Mouse (Mus musculus): ENCODE measurements around the gene Nlrx1. TPM values are rescaled to one million over a fixed set of nuclear protein-coding genes. Genes with fewer than 3 reads are reported as not detected.
"Not testable (repeated sequence)": the region's sequence is repeated elsewhere in the genome, so short reads cannot be mapped to it uniquely, and the experiment has no call there.

The Nlrx1 gene
- polyA plus RNA-seq (2017; shearing (Covaris generic)) = 1 to 10 TPM; 3.7 to 7.3 TPM

DNA sequence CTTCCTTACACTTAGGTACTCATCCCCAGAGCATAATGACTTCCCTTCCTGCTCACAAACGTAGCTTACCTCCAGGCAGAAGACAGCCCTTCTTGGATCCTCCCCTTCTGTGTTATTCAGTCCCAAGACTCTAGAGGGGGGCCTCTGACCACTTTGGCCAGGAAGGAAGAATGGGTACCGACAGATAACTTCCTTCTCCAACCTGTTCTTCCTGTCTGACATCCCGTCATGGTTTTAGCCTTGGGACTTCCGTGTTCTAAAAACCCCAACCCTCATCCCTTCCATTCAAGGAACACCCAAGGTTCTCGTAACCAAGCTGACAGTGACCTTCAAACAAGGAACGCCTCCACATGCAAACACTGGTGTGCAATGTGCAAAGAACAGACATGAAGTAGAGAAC is at the start of gene Nlrx1:
TSS of gene Nlrx1 (minus strand) at position 168 of the 400 bp plus-strand sequence.
- peak; percentile 33 for ATAC-seq

DNA sequence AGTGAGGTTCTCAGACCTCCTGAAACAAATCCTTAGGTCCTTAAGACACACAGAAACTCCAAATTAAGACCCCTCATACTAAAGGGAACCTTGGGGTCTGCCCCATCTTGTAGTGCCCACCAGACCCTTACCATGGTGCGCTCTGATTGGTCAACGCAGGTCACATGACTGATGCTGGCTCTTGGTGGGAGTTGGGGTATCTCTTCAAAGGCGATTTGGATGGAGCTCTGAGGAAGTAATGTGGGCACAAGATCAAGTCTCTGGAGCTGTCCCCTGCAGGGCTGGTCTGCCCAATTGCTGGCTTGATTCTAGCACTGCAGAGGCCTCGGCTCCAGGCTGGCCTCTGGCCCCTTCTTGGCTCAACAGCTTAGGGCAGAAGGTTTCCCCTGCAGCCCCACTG is 49.1 kb upstream of the Nlrx1 start:
- no peak for ATAC-seq

DNA sequence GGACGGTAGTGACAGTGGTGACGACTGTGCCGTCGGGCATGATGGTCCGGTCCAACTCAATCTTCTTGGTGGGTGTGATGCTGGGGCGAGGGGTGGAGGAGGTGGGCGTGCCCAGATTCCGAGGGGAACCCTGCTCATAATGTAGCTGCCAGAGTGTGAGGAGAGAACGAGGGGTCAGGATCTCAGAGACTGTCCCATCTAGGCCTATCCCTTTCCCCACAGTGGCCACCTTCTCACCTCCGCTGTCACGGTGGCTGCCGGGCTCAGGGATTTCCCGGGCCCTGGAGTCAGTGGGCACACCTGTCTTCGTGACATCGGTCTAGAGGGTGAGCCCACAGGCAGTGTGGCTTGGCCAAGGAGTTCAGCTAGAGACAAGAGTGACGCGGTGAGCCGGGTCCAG is 46.5 kb upstream of the Nlrx1 start:
- ATAC-seq = no peak

DNA sequence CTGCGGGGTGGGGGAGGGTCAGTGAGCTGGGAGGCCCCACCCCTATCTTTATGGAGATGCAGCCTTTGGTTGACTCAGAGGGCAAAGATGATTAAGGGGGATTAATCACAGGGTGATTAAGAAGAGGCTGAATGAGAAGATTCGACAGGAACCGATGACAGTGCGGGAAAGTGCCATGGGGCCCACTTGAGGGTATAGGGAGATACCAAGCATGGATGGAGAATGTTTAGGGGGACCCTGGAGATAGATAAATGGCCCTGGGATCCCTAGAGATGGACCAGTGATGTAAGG is 45.8 kb upstream of the Nlrx1 start:
- ATAC-seq = no peak

DNA sequence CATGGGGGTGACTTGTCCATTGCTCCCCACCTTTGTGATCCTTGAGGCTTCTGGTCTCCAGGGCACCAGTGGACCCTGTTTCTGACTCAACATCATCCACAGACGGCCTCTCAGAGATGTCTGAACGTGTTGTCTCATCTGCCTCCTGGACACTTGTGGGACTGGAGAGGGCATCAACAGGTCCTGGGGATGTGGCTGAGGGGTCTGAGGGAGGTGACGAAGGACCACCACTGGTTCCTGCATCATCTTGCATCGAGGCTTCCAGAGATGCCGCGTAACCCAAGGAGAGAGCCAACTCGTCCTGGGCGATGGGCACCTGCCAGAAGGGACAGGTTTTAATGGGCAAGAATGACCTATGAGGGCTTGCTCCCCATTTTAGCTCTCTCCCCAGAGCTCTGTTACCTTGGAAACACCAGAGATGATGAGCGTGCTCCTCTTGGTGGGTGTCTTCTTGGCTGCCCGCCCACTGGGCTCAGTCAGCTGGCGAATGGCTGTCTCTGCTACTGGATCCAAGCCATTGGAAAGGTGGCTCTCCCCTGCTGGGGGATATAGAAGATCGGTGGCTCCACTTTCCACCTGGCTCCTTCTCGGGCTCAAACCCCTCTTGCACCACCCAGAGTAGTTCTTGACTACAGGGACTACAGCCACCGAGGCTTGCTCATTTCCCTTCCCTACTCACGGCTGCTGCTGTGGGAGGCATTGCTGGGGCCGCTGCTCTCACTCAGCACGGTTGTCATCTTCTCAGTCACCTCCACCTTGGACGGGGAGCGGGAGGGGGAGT is 45.3 kb upstream of the Nlrx1 start:
- ATAC-seq = no peak

DNA sequence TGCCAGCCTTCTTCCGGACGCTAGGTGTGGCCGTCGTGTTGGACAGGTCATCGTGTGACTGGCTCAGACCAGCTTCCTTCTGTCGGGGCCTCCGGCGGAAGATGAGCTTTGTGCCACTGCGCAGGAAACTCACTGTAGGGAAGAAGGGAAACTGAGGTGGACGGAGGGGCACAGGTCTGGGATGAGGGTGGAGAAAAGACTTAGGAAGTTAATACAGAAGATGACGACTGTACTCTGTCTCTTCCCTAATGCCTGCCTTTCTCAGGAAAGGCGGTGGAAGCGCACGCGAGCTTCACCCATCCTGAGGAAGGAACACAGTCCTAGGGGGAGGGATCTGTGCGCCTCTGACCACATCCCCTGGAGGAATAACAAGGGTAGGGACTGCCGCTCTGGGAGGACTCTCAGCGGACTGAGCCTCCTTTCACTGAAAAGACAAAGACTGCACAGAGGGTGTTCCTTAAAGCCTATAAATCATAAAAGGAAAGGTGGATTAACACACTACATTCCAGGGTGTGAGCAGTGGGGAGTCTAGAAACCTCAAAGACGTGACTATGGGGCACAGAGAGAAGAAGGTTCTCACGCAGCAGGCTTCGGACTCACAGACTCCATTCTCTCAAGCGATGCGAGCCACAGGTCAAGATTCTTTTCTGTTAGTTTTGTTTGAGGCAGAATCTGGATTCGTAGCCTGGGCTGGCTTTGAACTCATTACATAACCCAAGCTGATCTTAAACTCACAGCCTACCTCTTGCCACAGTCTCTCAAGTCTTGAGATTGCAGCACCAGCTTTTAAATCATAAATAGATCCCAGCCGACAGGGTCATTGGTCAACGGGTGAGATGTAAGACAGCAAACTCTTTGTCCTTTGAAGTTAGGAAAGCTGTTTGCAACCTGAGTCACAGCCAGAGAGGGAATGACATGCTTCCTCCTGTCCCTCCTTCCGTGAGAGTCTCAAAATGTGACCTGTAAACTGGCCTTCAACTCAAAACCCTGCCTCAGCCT is 43.0 kb upstream of the Nlrx1 start:
- no peak for ATAC-seq

DNA sequence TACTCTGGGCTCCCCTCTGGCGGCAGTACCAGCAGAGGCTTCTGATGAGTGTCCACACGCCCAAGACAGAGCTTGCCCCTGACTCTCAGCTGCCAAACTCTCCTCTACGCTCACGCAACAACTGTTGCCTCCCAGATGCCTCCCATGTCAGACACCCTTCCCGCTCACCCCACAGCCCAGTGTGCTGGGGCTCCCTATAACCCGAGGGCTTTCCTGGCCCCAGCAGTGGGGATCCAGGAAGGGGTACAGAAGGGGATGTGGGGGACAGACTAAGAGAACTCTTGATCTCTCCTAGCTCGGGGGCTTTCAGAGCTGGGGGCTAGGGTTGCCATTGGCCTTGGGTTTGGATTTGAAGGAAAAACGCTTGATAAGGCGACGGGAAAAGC is 42.3 kb upstream of the Nlrx1 start:
- no peak for ATAC-seq

DNA sequence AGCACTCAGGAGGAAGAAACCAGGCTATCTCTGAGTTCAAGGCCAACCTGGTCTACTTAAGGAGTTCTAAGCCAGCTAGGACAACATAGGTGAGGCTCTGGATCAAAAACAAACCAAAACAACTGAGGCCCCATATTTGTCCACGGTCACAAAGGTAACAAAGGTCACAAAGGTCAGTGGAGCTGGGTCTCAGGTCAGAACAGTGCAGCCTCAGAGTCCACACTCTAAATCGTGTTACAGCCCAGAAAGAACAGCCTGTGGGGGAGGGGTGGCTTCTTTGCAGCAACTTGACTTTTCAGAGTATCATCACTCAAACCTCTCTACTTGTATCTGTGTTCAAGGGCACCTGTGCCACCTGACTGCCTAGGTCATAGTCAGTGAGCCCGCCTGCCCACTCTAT is 41.4 kb upstream of the Nlrx1 start:
- ATAC-seq = no peak

DNA sequence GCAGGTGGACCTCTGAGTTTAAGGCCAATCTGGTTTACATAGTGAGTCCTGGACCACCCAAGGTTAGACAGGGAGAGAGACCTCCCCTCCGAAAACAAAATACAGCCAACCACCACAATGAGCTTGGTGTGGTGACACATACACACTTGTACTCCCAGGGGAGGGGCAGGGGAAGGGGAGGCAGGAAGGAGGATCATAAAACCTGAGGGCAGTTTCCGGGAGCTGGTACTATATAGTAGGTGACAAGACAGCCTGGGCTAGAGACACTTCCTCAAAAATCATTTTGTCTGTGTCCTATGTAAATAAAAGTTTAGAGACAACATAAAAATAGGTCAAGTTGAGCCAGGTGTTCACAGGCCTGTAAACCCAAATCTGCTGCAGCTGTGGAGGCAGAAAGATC is 38.8 kb upstream of the Nlrx1 start:
- ATAC-seq = no peak

DNA sequence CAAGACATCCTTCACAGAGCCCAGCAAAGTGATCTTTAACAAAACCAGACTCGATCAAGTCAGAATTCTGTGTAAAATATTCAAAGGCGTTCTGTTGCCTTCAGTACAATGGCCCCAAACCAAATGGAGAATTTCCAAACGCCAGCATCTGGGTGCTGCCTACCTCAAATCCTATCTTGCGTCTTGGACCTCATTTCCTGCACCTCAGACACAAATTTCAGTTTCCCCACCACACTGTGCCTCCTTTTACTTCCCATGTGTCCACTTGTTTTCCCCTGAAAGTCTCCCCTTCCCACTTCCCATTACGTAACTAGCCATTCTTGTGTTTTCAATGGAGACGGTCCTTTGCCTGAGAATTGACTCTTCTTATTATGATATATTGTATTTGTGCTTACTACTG is 38.1 kb upstream of the Nlrx1 start:
- ATAC-seq = no peak

DNA sequence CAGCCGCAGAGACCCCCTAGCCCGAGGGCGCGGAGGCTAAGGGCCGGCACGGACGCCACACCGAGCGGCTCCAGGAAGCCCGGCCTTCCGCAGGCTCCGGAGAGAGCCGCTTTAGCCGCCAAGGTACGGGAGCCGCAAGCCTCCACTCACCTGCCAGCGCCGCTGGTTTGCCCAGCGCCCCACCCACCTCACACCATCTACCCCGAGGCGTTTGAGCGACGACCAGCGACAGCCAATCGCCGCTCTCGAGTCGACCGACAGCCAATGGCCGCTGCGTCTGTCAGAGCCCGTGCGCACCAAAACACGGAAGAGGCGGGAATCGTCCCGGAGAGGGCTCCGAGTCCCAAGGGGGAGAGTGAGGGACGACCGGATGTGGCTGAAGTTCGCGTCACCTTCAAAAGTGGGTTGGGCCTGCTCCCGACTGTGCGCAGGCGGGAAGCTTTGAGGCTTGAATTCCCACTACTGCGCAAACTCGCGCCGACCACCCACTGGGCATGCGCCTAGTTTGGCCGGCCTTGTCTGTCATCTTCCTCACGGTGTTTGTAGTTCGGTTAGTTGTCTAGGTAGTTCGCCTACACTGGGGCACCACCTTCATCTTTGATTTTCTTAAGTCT is 37.2 kb upstream of the Nlrx1 start, which contains the start of gene Hinfp:
TSS of gene Hinfp (minus strand) at position 206 of the 614 bp plus-strand sequence.
- ATAC-seq = peak; percentile 98

DNA sequence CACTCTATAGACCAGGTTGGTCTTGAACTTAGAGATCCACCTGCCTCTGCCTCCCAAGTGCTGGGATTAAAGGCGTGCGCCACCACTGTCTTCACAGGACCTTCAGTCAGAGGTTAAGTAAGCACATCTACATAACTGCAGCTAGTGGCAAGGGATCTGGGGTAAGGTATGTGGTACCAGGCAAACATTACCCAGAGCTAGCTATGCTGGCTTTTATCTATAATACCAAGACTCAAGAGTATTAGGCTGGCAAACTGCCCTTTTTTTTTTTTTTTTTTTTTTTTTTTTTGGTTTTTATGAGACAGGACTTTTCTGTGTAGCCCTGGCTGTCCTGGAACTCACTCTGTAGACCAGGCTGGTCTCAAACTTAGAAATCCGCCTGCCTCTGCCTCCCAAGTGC is 31.6 kb upstream of the Nlrx1 start:
- ATAC-seq = not testable (repeated sequence)

DNA sequence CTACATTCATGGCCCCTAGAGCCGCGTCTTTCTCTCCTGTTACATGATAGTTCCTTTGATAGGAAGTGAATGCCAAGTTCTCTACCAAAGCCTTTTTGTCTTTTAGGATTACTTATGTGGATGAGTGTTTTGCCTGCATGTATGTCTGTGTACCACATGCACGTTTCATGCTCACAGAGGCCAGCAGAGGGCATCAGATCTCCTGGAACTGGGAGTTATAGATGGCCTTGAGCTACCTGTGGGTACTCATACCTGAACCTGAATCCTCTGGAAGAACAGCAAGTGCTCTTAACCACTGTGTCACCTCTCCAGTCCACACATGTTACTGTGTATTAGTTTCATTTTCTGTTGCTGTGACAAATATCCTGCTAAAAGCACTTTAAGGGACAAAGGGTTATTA is 24.1 kb upstream of the Nlrx1 start:
- ATAC-seq = peak; percentile 45

DNA sequence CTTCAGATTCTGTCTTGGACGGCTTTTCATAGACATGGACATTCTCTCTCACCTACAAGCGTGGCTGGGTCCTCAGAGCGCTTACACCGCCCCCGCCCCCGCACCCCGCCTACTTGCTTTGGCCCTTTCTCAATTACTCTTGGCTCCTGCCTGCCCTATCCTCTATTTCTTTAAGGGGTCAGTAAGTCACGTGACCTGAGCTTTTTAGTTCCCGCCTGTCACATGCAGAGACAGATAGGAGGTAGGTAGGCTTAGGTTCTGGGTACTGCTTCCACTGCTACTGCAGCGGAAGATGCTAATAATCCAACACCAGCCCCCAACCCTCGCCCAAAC is 20.5 kb upstream of the Nlrx1 start:
- no peak for ATAC-seq

DNA sequence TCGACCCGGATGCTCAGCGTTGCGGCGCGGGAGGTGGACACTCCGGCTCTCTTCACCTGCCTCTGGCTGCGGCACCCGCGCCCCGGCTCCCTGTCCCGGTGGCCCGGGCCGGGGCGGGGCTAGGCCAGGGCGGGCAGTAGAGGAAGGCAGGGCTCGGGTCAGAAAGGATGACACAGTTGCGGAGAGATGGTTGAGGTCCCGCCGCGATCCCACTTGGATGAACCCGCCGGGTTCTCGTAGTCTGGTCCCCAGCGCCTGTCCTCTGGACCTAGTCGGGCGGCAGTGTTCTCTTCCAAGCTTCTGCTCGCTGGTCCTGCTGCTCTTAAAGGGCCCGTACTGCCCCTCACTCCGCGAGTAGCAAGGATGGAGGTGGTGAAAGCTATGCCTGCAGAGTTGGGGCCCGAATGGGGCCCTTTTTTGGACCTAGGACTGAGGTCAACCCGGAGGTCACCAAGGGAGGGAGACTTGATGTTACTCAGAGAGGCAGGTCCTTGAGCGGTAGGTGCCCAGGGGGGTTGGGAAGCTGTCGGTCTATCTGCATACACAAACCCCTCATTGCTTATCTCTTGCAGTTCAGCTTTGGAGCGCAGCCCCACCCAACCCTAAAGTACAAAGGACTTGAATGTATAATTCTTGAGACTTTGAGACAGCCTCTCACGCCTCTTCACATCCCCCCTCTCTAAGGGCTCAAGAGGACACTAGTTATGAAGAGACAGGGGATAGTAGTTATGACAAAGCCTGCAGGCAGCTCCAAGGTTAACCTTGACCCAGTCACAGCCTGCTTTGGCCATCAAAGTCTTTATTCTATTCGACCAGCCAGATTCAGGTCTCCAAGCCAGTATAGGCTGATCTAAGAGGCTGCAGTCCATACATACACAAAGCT is 19.9 kb upstream of the Nlrx1 start, which contains the start of gene Abcg4:
TSS of gene Abcg4 (minus strand) at position 540 of the 883 bp plus-strand sequence.
- ATAC-seq = peak; percentile 26

DNA sequence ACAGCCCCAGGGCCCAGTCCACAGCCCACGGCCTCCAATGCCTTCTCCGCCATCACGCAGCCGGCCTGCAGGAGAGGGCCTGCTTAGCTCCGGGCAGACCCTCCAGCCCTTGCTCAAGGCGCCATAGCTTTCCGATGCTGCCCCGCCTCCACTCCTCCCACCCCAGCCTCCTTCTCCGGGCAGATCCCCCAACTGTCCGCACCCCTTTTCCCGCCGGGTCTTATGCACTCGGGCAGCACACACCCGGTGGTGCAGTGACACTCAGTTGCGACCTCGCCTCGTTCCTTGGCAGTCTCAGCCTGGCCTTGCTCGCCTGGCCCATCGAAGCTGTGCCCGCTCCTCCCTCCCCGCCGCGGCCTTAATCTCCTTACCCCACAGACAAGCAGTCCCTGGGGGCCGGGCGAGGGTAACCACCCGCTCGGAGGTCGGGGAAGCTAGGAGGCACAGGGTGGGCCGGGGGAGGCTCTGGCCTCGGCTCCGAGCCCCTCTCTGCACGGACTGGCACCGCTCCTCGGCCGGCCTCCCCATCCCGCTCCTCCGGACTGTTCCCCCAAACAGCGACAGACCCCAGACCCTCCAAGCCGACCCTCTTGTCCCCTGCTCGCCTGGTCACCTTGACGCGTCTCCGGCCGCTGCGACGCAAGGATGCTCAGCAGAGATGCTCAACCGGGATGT is 19.1 kb upstream of the Nlrx1 start:
- ATAC-seq = peak; percentile 32

DNA sequence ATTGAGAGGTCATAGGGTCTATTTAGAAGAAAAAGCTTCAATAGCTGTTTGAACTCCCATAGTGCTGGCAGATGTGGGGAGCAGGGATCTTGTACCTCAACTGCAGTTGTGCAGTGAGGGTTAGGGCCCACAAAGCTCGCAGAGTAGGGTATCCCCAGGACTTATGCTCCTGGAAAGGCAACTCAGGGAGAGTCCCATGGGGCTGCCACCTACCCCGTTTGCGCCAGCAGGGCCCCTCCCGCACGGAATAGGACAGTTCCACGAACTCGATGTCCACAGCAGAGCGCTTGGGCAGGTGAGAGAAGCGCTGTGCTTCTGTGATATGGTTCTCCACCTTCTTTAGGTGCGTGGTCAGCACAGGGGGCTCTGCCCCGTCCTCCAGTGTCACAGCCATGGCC is 18.6 kb upstream of the Nlrx1 start:
- no peak for ATAC-seq

DNA sequence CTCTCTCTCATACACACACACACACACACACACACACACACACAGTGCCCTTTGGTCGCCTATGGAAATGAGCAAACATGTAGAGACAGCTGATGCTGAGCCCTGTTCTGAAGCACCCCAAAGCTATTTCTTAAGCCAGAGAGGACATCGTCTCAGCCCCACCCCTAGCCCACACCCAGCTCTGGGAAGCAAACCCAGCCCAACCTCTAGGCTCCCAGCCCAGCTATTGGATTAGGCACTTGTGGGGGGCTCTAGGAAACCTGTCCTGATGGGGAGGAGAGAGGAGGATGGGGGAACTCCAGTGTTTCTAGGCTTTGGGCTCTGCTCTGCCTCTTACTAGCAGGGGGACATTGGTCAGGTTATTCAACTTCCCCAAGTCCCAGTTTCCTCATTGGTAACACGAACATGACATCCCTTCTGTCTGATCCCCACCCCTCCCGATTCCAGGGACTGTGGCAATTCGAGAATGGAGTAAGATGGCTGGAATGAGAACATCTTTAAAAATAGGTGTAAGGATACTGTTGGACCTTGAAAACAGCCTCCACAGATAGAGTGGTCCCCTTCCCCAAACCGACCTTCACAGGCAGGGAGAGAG is 18.0 kb upstream of the Nlrx1 start:
- ATAC-seq = no peak

DNA sequence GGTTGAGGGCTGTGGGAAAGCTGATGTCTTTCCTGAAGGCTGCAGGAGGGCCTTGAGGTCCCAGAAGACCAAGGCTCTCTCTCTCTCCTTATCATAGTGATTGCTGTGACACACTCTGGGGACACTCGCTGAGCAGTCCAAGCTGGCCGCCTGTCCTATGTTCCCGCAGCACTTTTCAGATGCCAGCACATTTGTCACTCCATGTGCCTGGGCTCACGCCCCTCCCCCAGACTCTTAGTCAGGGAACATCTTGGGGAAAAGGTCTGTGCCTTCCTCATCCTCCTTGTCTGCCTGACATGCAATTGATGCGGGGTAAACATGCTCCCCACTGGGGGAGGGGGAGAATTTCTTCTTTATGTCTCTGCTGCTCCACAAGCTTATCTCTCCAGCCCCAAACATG is 14.8 kb upstream of the Nlrx1 start:
- no peak for ATAC-seq

DNA sequence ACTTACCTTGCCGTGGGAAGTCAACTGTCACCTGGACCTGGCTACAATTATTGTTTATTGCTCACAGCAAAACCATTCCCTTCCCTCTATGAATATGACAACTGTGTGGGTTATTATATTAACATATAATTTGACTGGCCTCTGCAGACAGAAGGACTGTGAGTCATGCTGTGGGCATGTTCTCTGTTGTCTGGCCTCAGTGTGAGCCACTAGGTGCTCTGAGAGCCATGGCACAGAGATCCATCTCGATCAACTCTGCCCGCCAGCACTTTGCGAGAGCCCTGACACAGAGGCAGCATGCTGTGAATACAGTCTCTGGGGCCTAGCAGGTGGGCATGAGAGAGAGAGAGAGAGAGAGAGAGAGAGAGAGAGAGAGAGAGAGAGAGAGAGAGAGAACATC is 1.6 kb upstream of the Nlrx1 start:
- ATAC-seq = no peak

DNA sequence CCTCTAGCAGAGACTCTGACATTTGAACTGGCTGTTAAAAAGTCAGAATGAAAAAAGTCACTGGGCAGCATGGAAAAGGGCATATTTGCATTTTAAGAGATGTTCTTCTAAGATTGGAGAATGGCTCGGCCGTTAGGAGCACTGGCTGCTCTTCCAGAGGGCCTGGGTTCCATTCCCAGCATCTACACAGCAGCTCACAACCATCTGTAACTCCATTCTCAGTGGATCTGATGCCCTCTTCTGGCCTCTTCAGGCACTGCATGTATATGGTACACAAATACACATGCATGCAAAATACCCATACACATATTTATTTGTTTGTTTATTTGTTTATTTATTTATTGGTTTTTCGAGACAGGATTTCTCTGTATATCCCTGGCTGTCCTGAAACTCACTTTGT is 678 bp upstream of the Nlrx1 start:
- no peak for ATAC-seq

DNA sequence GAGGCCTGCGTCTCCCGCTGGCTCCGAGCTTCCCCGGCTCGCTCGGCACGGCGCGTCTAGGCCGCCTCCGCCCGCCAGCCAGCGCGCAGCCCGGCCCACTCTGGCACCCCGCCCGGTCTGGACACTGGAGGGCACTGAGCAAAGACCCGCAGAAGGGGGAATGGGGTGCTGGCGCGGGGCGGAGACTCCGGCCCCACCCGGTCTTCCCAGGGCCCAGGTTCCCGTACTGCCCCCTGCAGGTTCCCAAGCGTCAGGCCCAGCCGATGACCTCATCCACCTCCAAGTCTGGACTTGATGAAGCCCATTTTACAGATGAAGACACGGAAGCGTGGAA is 405 bp downstream of the Nlrx1 start:
- peak; percentile 95 for ATAC-seq

Data from CD4-positive, CD25-positive, alpha-beta regulatory T cell, adult 4 months (primary cell).